Mouse (Mus musculus) limb, embryonic 11.5 days (tissue): ENCODE measurements around the gene Pgam2. TPM values are rescaled to one million over a fixed set of nuclear protein-coding genes. Genes with fewer than 3 reads are reported as not detected.
A peak's percentile ranks its signal among the peaks of the same experiment; 100 is the strongest.

Experiments
- ATAC-seq: fragments of 200-750 bp; cut with Nextera tagmentation; 2 replicates; pipeline ENCODE4 v1.8.0; 2017; ENCODE audit warnings: low read depth; ENCODE audit not compliant: insufficient number of reproducible peaks, low FRiP score, low TSS enrichment
- DNase-seq: peaks from one replicate; pipeline ENCODE4 v3.0.0-alpha.2; 2015; ENCODE audit warnings: low spot score
- H3K27ac ChIP-seq: fragments of 300-500 bp; sonication (generic); replicated peaks from 2 replicates; pipeline ENCODE4 v1.5.1; 2014; ENCODE audit warnings: low read depth, mild to moderate bottlenecking, low read length
- H3K27me3 ChIP-seq: fragments of 300-500 bp; sonication (generic); 2 replicates; pipeline ENCODE4 v1.6.1; 2014; ENCODE audit warnings: mild to moderate bottlenecking, low read length, mixed read lengths; ENCODE audit not compliant: control insufficient read depth, insufficient read depth
- H3K36me3 ChIP-seq: fragments of 300-500 bp; sonication (generic); 2 replicates; pipeline ENCODE4 v1.6.1; 2014; ENCODE audit warnings: mild to moderate bottlenecking, low read length, moderate library complexity, mixed read lengths; ENCODE audit not compliant: control insufficient read depth, insufficient read depth
- H3K4me1 ChIP-seq: fragments of 300-500 bp; sonication (generic); 2 replicates; pipeline ENCODE4 v1.6.1; 2014; ENCODE audit warnings: low read length, mixed read lengths; ENCODE audit not compliant: control insufficient read depth, insufficient read depth
- H3K4me2 ChIP-seq: fragments of 300-500 bp; sonication (generic); 2 replicates; pipeline ENCODE4 v1.6.1; 2014; ENCODE audit warnings: low read depth, mild to moderate bottlenecking, moderate library complexity; ENCODE audit not compliant: severe bottlenecking
- H3K4me3 ChIP-seq: fragments of 300-500 bp; sonication (generic); 2 replicates; pipeline ENCODE4 v1.5.1; 2014; ENCODE audit warnings: low read depth, low read length
- H3K9ac ChIP-seq: fragments of 300-500 bp; sonication (generic); 2 replicates; pipeline ENCODE4 v1.6.1; 2014; ENCODE audit warnings: mild to moderate bottlenecking, low read length
- H3K9me3 ChIP-seq: fragments of 300-500 bp; sonication (generic); 2 replicates; pipeline ENCODE4 v1.6.1; 2016; ENCODE audit warnings: low read length; ENCODE audit not compliant: control insufficient read depth
- WGBS: fragments of 180-500 bp; shearing (Covaris S2); extraction: QIAGEN DNeasy Blood & Tissue Kit; methylation state at CpG from one replicate; pipeline ENCODE4 v1.1.7; 2014; 5-methylcytosine and 5-hydroxymethylcytosine counted together
- polyA plus RNA-seq: library from polyadenylated mRNA; unstranded; fragments of >200 nt; fragmentation: Nextera tagmentation; extraction: Ambion mirVana; gene quantifications from 2 replicates; pipeline ENCODE4 v1.2.1, GENCODE M21; 2014

The Pgam2 gene
- polyA plus RNA-seq, 1 experiment from 2014 or later, result 16.3 TPM

- no peak overlapping the region for H3K9ac ChIP-seq
- H3K27me3 ChIP-seq, result no peaks in the 10 kb centered on the region
- no peak for ATAC-seq
- H3K4me3 ChIP-seq, result no peak overlapping the region
- H3K9me3 ChIP-seq, result no peaks in the 10 kb centered on the region
- no peak for DNase-seq
- no peak overlapping the region for H3K27ac ChIP-seq
- 0 out of 2 replicates have a peak, but pooled peaks cover 3% of the 10 kb centered on the region for H3K4me1 ChIP-seq
- no peak overlapping the region for H3K4me2 ChIP-seq
- 96% methylated on average over 2 of the region's 2 CpGs for WGBS
- no peaks in the 10 kb centered on the region for H3K36me3 ChIP-seq
Observed at GRCm38 (mm10) chr11:5841751-5842150, 38.2 kb upstream of the Pgam2 start.

- Histone ChIP-seq H3K27me3 (no peaks in the 10 kb centered on the region), H3K9me3 (no peaks in the 10 kb centered on the region), H3K4me3 (no peak overlapping the region), H3K4me2 (no peak overlapping the region), H3K9ac (no peak overlapping the region), H3K36me3 (no peaks in the 10 kb centered on the region), H3K4me1 (0 out of 2 replicates have a peak, but pooled peaks cover 3% of the 10 kb centered on the region), H3K27ac (no peak overlapping the region)
- DNase-seq (no peak), ATAC-seq (no peak)
- WGBS, result 78% methylated on average over 7 of the region's 7 CpGs
Observed at GRCm38 (mm10) chr11:5840346-5840745, 36.8 kb upstream of the Pgam2 start.

GRCm38 (mm10) chr11:5837251-5838246, 34.0 kb upstream of the Pgam2 start, which contains the start of gene Polm:
Polm (minus strand) TSS chr11:5838016.
- Histone ChIP-seq H3K9me3 (no peaks in the 10 kb centered on the region), H3K27me3 (no peaks in the 10 kb centered on the region), H3K4me2 (peak within 1 kb of the TSS; percentile 66), H3K27ac (0 out of 2 replicates have a peak within 1 kb of the TSS, but pooled peaks have one; percentile 23), H3K36me3 (no peaks in the 10 kb centered on the region), H3K4me1 (0 out of 2 replicates have a peak, but pooled peaks cover 3% of the 10 kb centered on the region), H3K9ac (peak within 1 kb of the TSS; percentile 74), H3K4me3 (peak within 1 kb of the TSS; percentile 69)
- peak; percentile 94 for DNase-seq
- peak; percentile 93 for ATAC-seq
- WGBS, result 1% methylated on average over 63 of the region's 63 CpGs

GRCm38 (mm10) chr11:5836126-5836525, 32.6 kb upstream of the Pgam2 start:
- 0 out of 2 replicates have a peak, but pooled peaks cover 3% of the 10 kb centered on the region for H3K4me1 ChIP-seq
- no peak overlapping the region for H3K9ac ChIP-seq
- H3K4me3 ChIP-seq, result no peak overlapping the region
- WGBS, result 63% methylated on average over 1 of the region's 1 CpGs
- H3K9me3 ChIP-seq, result no peaks in the 10 kb centered on the region
- H3K36me3 ChIP-seq, result no peaks in the 10 kb centered on the region
- no peak for ATAC-seq
- H3K4me2 ChIP-seq, result no peak overlapping the region
- no peaks in the 10 kb centered on the region for H3K27me3 ChIP-seq
- no peak for DNase-seq
- no peak overlapping the region for H3K27ac ChIP-seq

GRCm38 (mm10) chr11:5835057-5835456, 31.5 kb upstream of the Pgam2 start:
- no peak overlapping the region for H3K4me2 ChIP-seq
- H3K27me3 ChIP-seq, result no peaks in the 10 kb centered on the region
- H3K27ac ChIP-seq, result no peak overlapping the region
- H3K4me3 ChIP-seq, result no peak overlapping the region
- 0 out of 2 replicates have a peak, but pooled peaks cover 3% of the 10 kb centered on the region for H3K4me1 ChIP-seq
- DNase-seq, result no peak
- no peak for ATAC-seq
- no peaks in the 10 kb centered on the region for H3K36me3 ChIP-seq
- no peak overlapping the region for H3K9ac ChIP-seq
- H3K9me3 ChIP-seq, result no peaks in the 10 kb centered on the region
- WGBS, result 89% methylated on average over 7 of the region's 7 CpGs

- Histone ChIP-seq H3K27ac (no peak overlapping the region), H3K4me1 (0 out of 2 replicates have a peak, but pooled peaks cover 2% of the 10 kb centered on the region), H3K27me3 (no peaks in the 10 kb centered on the region), H3K4me3 (no peak overlapping the region), H3K36me3 (no peaks in the 10 kb centered on the region), H3K9me3 (no peaks in the 10 kb centered on the region), H3K9ac (no peak overlapping the region), H3K4me2 (no peak overlapping the region)
- ATAC-seq (no peak), DNase-seq (no peak)
- 81% methylated on average over 9 of the region's 9 CpGs for WGBS
Observed at GRCm38 (mm10) chr11:5834506-5834905, 31.0 kb upstream of the Pgam2 start.

- DNase-seq (no peak), ATAC-seq (no peak)
- Histone ChIP-seq H3K4me1 (no peaks in the 10 kb centered on the region), H3K27me3 (no peaks in the 10 kb centered on the region), H3K4me3 (no peak overlapping the region), H3K4me2 (no peak overlapping the region), H3K9me3 (no peaks in the 10 kb centered on the region), H3K27ac (no peak overlapping the region), H3K9ac (no peak overlapping the region), H3K36me3 (no peaks in the 10 kb centered on the region)
- WGBS, result 92% methylated on average over 12 of the region's 12 CpGs
Observed at GRCm38 (mm10) chr11:5829327-5829726, 25.8 kb upstream of the Pgam2 start.

GRCm38 (mm10) chr11:5828509-5829191, 25.1 kb upstream of the Pgam2 start:
- ATAC-seq (no peak), DNase-seq (no peak)
- Histone ChIP-seq H3K9ac (no peak overlapping the region), H3K4me1 (no peaks in the 10 kb centered on the region), H3K27ac (no peak overlapping the region), H3K4me3 (no peak overlapping the region), H3K4me2 (no peak overlapping the region), H3K27me3 (no peaks in the 10 kb centered on the region), H3K9me3 (no peaks in the 10 kb centered on the region), H3K36me3 (no peaks in the 10 kb centered on the region)
- 87% methylated on average over 11 of the region's 11 CpGs for WGBS
